Mouse (Mus musculus) heart, postnatal 0 days (tissue): ENCODE data around the gene Mettl1. TPM values are rescaled to one million over a fixed set of nuclear protein-coding genes. Genes with fewer than 3 reads are reported as not detected.

ENCODE experiments used
- ATAC-seq: fragments of 200-750 bp; cut with Nextera tagmentation; 2 replicates; pipeline ENCODE4 v1.8.0; 2017; ENCODE audit warnings: low read depth, moderate number of reproducible peaks, moderate library complexity; ENCODE audit not compliant: insufficient read depth
- DNase-seq: peaks from one replicate; pipeline ENCODE4 v3.0.0-alpha.2; 2016; ENCODE audit warnings: low spot score
- H3K27ac ChIP-seq: fragments of 300-500 bp; sonication (generic); 2 replicates; pipeline ENCODE4 v1.5.1; 2014; ENCODE audit warnings: low read depth, mild to moderate bottlenecking
- H3K27me3 ChIP-seq: fragments of 300-500 bp; sonication (generic); 2 replicates; pipeline ENCODE4 v1.6.1; 2014; ENCODE audit warnings: low read length, mixed read lengths; ENCODE audit not compliant: control insufficient read depth, insufficient read depth
- H3K36me3 ChIP-seq: fragments of 300-500 bp; sonication (generic); replicated peaks from 2 replicates; pipeline ENCODE4 v1.6.1; 2014; ENCODE audit warnings: low read length, mixed read lengths; ENCODE audit not compliant: control insufficient read depth, insufficient read depth
- H3K4me1 ChIP-seq: fragments of 300-500 bp; sonication (generic); 2 replicates; pipeline ENCODE4 v1.6.1; 2014; ENCODE audit warnings: antibody characterized with exemption; ENCODE audit not compliant: control insufficient read depth, insufficient read depth
- H3K4me2 ChIP-seq: fragments of 300-500 bp; sonication (generic); 2 replicates; pipeline ENCODE4 v1.6.1; 2014; ENCODE audit warnings: low read depth, mild to moderate bottlenecking, low read length, moderate library complexity
- H3K4me3 ChIP-seq: fragments of 300-500 bp; sonication (generic); 2 replicates; pipeline ENCODE4 v1.5.1; 2014; ENCODE audit warnings: low read depth, low read length
- H3K9ac ChIP-seq: fragments of 300-500 bp; sonication (generic); replicated peaks from 2 replicates; pipeline ENCODE4 v1.6.1; 2014; ENCODE audit warnings: low read depth, low read length, mixed read lengths
- H3K9me3 ChIP-seq: fragments of 300-500 bp; sonication (generic); replicated peaks from 2 replicates; pipeline ENCODE4 v1.6.1; 2016; ENCODE audit warnings: low read length; ENCODE audit not compliant: control insufficient read depth
- CTCF ChIP-seq: IDR thresholded peaks from 2 replicates; pipeline ENCODE4 v1.5.1; 2016; ENCODE audit warnings: antibody characterized with exemption, control low read depth, low read depth
- EP300 ChIP-seq: IDR thresholded peaks from 2 replicates; pipeline ENCODE4 v1.6.1; 2016; ENCODE audit warnings: antibody characterized with exemption, low read depth
- WGBS: fragments of 180-500 bp; shearing (Covaris S2); extraction: QIAGEN DNeasy Blood & Tissue Kit; methylation state at CpG from one replicate; pipeline ENCODE4 v1.1.7; 2014; 5-methylcytosine and 5-hydroxymethylcytosine counted together
- polyA plus RNA-seq: library from polyadenylated mRNA; unstranded; fragments of >200 nt; fragmentation: Nextera tagmentation; extraction: Ambion mirVana; gene quantifications from 2 replicates; pipeline ENCODE4 v1.2.1, GENCODE M21; 2015
- total RNA-seq: library from RNA; depleted of rRNA; stranded (reverse); fragments of >200 nt; gene quantifications from 2 replicates; pipeline ENCODE4 v1.2.3, GENCODE M21; 2014; ENCODE audit warnings: low replicate concordance

The Mettl1 gene
- total and polyA plus RNA-seq, 2 experiments from 2014 or later = 9.2 to 19.6 TPM

DNA sequence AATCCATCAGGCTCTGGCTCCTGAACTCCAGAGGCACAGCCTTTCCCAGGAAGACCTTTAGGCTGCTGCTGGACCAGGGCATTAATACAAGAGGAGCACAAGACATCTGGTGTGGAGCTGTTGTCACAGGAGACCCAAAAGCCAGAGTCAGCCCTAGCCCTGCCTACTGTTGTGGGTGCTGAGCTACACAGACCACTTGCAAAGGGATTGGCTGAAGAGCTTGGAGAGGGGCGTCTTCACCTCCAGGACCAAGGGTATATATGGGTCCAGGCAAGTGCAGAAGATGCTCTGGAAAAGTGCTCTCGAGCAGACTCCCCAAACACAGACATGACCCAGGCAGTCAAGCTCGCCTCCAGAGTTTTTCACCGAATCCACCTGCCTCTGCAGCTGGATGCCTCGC is 6.7 kb downstream of the Mettl1 start, which contains the start of gene Cyp27b1:
Gene Cyp27b1 (plus strand): TSS at position 297 of the 400 bp plus-strand sequence.
- Histone ChIP-seq H3K36me3 (peaks cover 7% of the 10 kb centered on the region; the same call in 1 of the 2 replicates), H3K4me3 (peak within 1 kb of the TSS; percentile 25), H3K27ac (no peak within 1 kb of the TSS), H3K4me1 (no peaks in the 10 kb centered on the region), H3K9ac (no peak within 1 kb of the TSS), H3K4me2 (peak within 1 kb of the TSS; percentile 33), H3K9me3 (no peaks in the 10 kb centered on the region), H3K27me3 (peaks cover 46% of the 10 kb centered on the region)
- DNase-seq (no peak), ATAC-seq (no peak)
- no peak for TF ChIP-seq CTCF
- no peak for TF ChIP-seq EP300
- 22% methylated on average over 5 of the region's 5 CpGs for WGBS

GRCm38 (mm10) chr10:127048608-127049394 is 7.6 kb downstream of the Mettl1 start:
- WGBS = 5% methylated on average over 35 of the region's 35 CpGs

GRCm38 (mm10) chr10:127049395-127050118 is 8.3 kb downstream of the Mettl1 start:
- no peak for ATAC-seq
- Histone ChIP-seq H3K36me3 (peaks cover 6% of the 10 kb centered on the region; the same call in 1 of the 2 replicates), H3K9me3 (no peaks in the 10 kb centered on the region), H3K4me1 (no peaks in the 10 kb centered on the region), H3K4me2 (peak overlapping the region; percentile 33), H3K4me3 (peak overlapping the region; percentile 25), H3K27me3 (peaks cover 46% of the 10 kb centered on the region), H3K9ac (no peak overlapping the region), H3K27ac (no peak overlapping the region)
- DNase-seq = no peak
- TF ChIP-seq EP300 (no peak), CTCF (no peak)
- 5% methylated on average over 29 of the region's 29 CpGs for WGBS

More at GRCm38 (mm10) chr10:127048608-127049394, 7.6 kb downstream of the Mettl1 start:
- Histone ChIP-seq H3K4me1 (no peaks in the 10 kb centered on the region), H3K4me3 (peak overlapping the region; percentile 25), H3K9me3 (no peaks in the 10 kb centered on the region), H3K27ac (no peak overlapping the region), H3K9ac (no peak overlapping the region), H3K27me3 (peaks cover 46% of the 10 kb centered on the region), H3K36me3 (peaks cover 7% of the 10 kb centered on the region; the same call in 1 of the 2 replicates), H3K4me2 (peak overlapping the region; percentile 33)
- DNase-seq (no peak), ATAC-seq (no peak)
- TF ChIP-seq EP300 (no peak), CTCF (no peak)

GRCm38 (mm10) chr10:127050119-127050474 is 8.9 kb downstream of the Mettl1 start:
- no peak overlapping the region for H3K9ac ChIP-seq
- DNase-seq (no peak), ATAC-seq (no peak)
- no peaks in the 10 kb centered on the region for H3K4me1 ChIP-seq
- H3K27ac ChIP-seq = no peak overlapping the region
- no peak overlapping the region for H3K4me2 ChIP-seq
- WGBS = 18% methylated on average over 10 of the region's 10 CpGs
- no peak for TF ChIP-seq EP300
- no peak for TF ChIP-seq CTCF
- no peaks in the 10 kb centered on the region for H3K9me3 ChIP-seq
- peaks cover under 1% of the 10 kb centered on the region; the same call in 1 of the 2 replicates for H3K36me3 ChIP-seq
- H3K27me3 ChIP-seq = peaks cover 46% of the 10 kb centered on the region
- H3K4me3 ChIP-seq = peak overlapping the region; percentile 25; the same call in 1 of the 2 replicates

GRCm38 (mm10) chr10:127054646-127055045 is 13.4 kb downstream of the Mettl1 start:
- Histone ChIP-seq H3K4me2 (no peak overlapping the region), H3K36me3 (no peaks in the 10 kb centered on the region), H3K27me3 (peaks cover 32% of the 10 kb centered on the region), H3K4me1 (no peaks in the 10 kb centered on the region), H3K4me3 (no peak overlapping the region), H3K9ac (no peak overlapping the region), H3K9me3 (no peaks in the 10 kb centered on the region), H3K27ac (no peak overlapping the region)
- no peak for DNase-seq
- 48% methylated on average over 4 of the region's 4 CpGs for WGBS
- ATAC-seq = no peak
- TF ChIP-seq EP300 (no peak), CTCF (peak; percentile 6; the same call in 1 of the 2 replicates)
